Mouse (Mus musculus): ENCODE data around the gene Tmem262. TPM values are rescaled to one million over a fixed set of nuclear protein-coding genes. Genes with fewer than 3 reads are reported as not detected.

Gene Tmem262
- polyA plus RNA-seq, 1 experiment from 2014 or later: not detected

GRCm38 (mm10) chr19:6066571-6066970 lies 13.3 kb upstream of the Tmem262 start:
- H3K4me1 ChIP-seq (replicated peaks; ENCODE audit: control insufficient read depth, insufficient read depth): peaks cover 10% of the 10 kb centered on the region
- no peaks in the 10 kb centered on the region for H3K9me3 ChIP-seq (ENCODE audit: control insufficient read depth, low read length)
- ATAC-seq (ENCODE audit: low FRiP score, low TSS enrichment) (peak; percentile 3; the same call in 1 of the 2 replicates), DNase-seq (ENCODE audit: low spot score) (no peak)
- TF ChIP-seq EP300 (optimal IDR thresholded peaks at IDR 0.05) (no peak), CTCF (IDR thresholded peaks at IDR 0.05; ENCODE audit: low read depth) (no peak)
- H3K9ac ChIP-seq (ENCODE audit: low read length): peak overlapping the region; percentile 50; the same call in 1 of the 2 replicates
- H3K36me3 ChIP-seq (ENCODE audit: control insufficient read depth, insufficient read depth, low read length): peaks cover 5% of the 10 kb centered on the region
- peak overlapping the region; percentile 31 for H3K4me3 ChIP-seq (ENCODE audit: low read depth, low read length)
- H3K27me3 ChIP-seq (ENCODE audit: control insufficient read depth, insufficient read depth, low read length): no peaks in the 10 kb centered on the region
- 25% methylated on average over 5 of the region's 5 CpGs for WGBS
- H3K4me2 ChIP-seq (replicated peaks; ENCODE audit: low read depth): peak overlapping the region; percentile 76
- H3K27ac ChIP-seq (replicated peaks): no peak overlapping the region

GRCm38 (mm10) chr19:6067011-6067723 lies 12.7 kb upstream of the Tmem262 start:
- Histone ChIP-seq H3K4me2 (replicated peaks; ENCODE audit: low read depth) (peak overlapping the region; percentile 76), H3K4me1 (replicated peaks; ENCODE audit: control insufficient read depth, insufficient read depth) (peaks cover 10% of the 10 kb centered on the region), H3K36me3 (ENCODE audit: control insufficient read depth, insufficient read depth, low read length) (peaks cover 5% of the 10 kb centered on the region), H3K9ac (ENCODE audit: low read length) (peak overlapping the region; percentile 50), H3K4me3 (ENCODE audit: low read depth, low read length) (peak overlapping the region; percentile 31), H3K27ac (replicated peaks) (peak overlapping the region; percentile 37), H3K9me3 (ENCODE audit: control insufficient read depth, low read length) (no peaks in the 10 kb centered on the region), H3K27me3 (ENCODE audit: control insufficient read depth, insufficient read depth, low read length) (no peaks in the 10 kb centered on the region)
- TF ChIP-seq EP300 (optimal IDR thresholded peaks at IDR 0.05) (no peak), CTCF (IDR thresholded peaks at IDR 0.05; ENCODE audit: low read depth) (peak; percentile 86)
- ATAC-seq (ENCODE audit: low FRiP score, low TSS enrichment): peak; percentile 63
- peak; percentile 92 for DNase-seq (ENCODE audit: low spot score)
- WGBS: 1% methylated on average over 30 of the region's 30 CpGs

GRCm38 (mm10) chr19:6067724-6068415 lies 12.0 kb upstream of the Tmem262 start, which contains the start of gene Tm7sf2:
TSS of gene Tm7sf2 (minus strand) at chr19:6068373.
- 8% methylated on average over 33 of the region's 33 CpGs for WGBS
- TF ChIP-seq CTCF (IDR thresholded peaks at IDR 0.05; ENCODE audit: low read depth) (peak; percentile 27; the same call in 1 of the 2 replicates), EP300 (optimal IDR thresholded peaks at IDR 0.05) (no peak)
- no peaks in the 10 kb centered on the region for H3K9me3 ChIP-seq (ENCODE audit: control insufficient read depth, low read length)
- H3K4me2 ChIP-seq (replicated peaks; ENCODE audit: low read depth): peak within 1 kb of the TSS; percentile 76
- peak within 1 kb of the TSS; percentile 56 for H3K27ac ChIP-seq (replicated peaks)
- peaks cover 5% of the 10 kb centered on the region for H3K36me3 ChIP-seq (ENCODE audit: control insufficient read depth, insufficient read depth, low read length)
- H3K4me3 ChIP-seq (ENCODE audit: low read depth, low read length): peak within 1 kb of the TSS; percentile 31
- peak within 1 kb of the TSS; percentile 50 for H3K9ac ChIP-seq (ENCODE audit: low read length)
- no peaks in the 10 kb centered on the region for H3K27me3 ChIP-seq (ENCODE audit: control insufficient read depth, insufficient read depth, low read length)
- peaks cover 5% of the 10 kb centered on the region; the same call in 1 of the 2 replicates for H3K4me1 ChIP-seq (replicated peaks; ENCODE audit: control insufficient read depth, insufficient read depth)
- ATAC-seq (ENCODE audit: low FRiP score, low TSS enrichment) (peak; percentile 90), DNase-seq (ENCODE audit: low spot score) (peak; percentile 95)

- Histone ChIP-seq H3K9ac (ENCODE audit: low read length) (no peak overlapping the region), H3K27ac (replicated peaks) (no peak overlapping the region), H3K36me3 (ENCODE audit: control insufficient read depth, insufficient read depth, low read length) (peaks cover 7% of the 10 kb centered on the region), H3K4me2 (replicated peaks; ENCODE audit: low read depth) (no peak overlapping the region), H3K9me3 (ENCODE audit: control insufficient read depth, low read length) (no peaks in the 10 kb centered on the region), H3K4me3 (ENCODE audit: low read depth, low read length) (no peak overlapping the region), H3K27me3 (ENCODE audit: control insufficient read depth, insufficient read depth, low read length) (no peaks in the 10 kb centered on the region), H3K4me1 (replicated peaks; ENCODE audit: control insufficient read depth, insufficient read depth) (peaks cover 5% of the 10 kb centered on the region; the same call in 1 of the 2 replicates)
- 46% methylated on average over 4 of the region's 4 CpGs for WGBS
- ATAC-seq (ENCODE audit: low FRiP score, low TSS enrichment) (no peak), DNase-seq (ENCODE audit: low spot score) (no peak)
- TF ChIP-seq EP300 (optimal IDR thresholded peaks at IDR 0.05) (no peak), CTCF (IDR thresholded peaks at IDR 0.05; ENCODE audit: low read depth) (0 out of 2 replicates have a peak, but pooled peaks have one; percentile 24)
Measured at GRCm38 (mm10) chr19:6068951-6069350, 10.9 kb upstream of the Tmem262 start.

GRCm38 (mm10) chr19:6069851-6070250 lies 10.0 kb upstream of the Tmem262 start:
- no peak for DNase-seq (ENCODE audit: low spot score)
- no peaks in the 10 kb centered on the region for H3K9me3 ChIP-seq (ENCODE audit: control insufficient read depth, low read length)
- no peak overlapping the region for H3K4me2 ChIP-seq (replicated peaks; ENCODE audit: low read depth)
- ATAC-seq (ENCODE audit: low FRiP score, low TSS enrichment): no peak
- TF ChIP-seq CTCF (IDR thresholded peaks at IDR 0.05; ENCODE audit: low read depth) (no peak), EP300 (optimal IDR thresholded peaks at IDR 0.05) (no peak)
- H3K36me3 ChIP-seq (ENCODE audit: control insufficient read depth, insufficient read depth, low read length): peaks cover 7% of the 10 kb centered on the region
- no peak overlapping the region for H3K4me3 ChIP-seq (ENCODE audit: low read depth, low read length)
- H3K27ac ChIP-seq (replicated peaks): no peak overlapping the region
- H3K9ac ChIP-seq (ENCODE audit: low read length): no peak overlapping the region
- WGBS: 90% methylated on average over 10 of the region's 10 CpGs
- H3K4me1 ChIP-seq (replicated peaks; ENCODE audit: control insufficient read depth, insufficient read depth): peaks cover 5% of the 10 kb centered on the region; the same call in 1 of the 2 replicates
- no peaks in the 10 kb centered on the region for H3K27me3 ChIP-seq (ENCODE audit: control insufficient read depth, insufficient read depth, low read length)

All from stomach, postnatal 0 days (tissue).